Mouse (Mus musculus) E14TG2a.4 (cell line): ENCODE measurements around the gene March8.

Experiments used
- H3K27me3 ChIP-seq: 2 replicates; pipeline ENCODE4 v1.6.1; 2014; ENCODE audit warnings: low read length, control low read depth; ENCODE audit not compliant: insufficient read depth
- H3K36me3 ChIP-seq: 2 replicates; pipeline ENCODE4 v1.6.1; 2014; ENCODE audit warnings: low read length, control low read depth; ENCODE audit not compliant: insufficient read depth
- H3K4me1 ChIP-seq: replicated peaks from 2 replicates; pipeline ENCODE4 v1.6.1; 2014; ENCODE audit warnings: low read depth, low read length, control low read depth
- H3K4me3 ChIP-seq: replicated peaks from 2 replicates; pipeline ENCODE4 v1.5.1; 2014; ENCODE audit warnings: mild to moderate bottlenecking, low read length
- H3K9me3 ChIP-seq: 2 replicates; pipeline ENCODE4 v1.6.1; 2014; ENCODE audit warnings: low read length, control low read depth
- CTCF ChIP-seq: conservative IDR thresholded peaks from 2 replicates; pipeline ENCODE4 v1.5.1; 2014; ENCODE audit warnings: low read length
- NANOG ChIP-seq: IDR thresholded peaks from 2 replicates; pipeline ENCODE4 v1.6.1; 2014; ENCODE audit warnings: borderline replicate concordance, low read length, mixed read lengths
- POU5F1 ChIP-seq: IDR thresholded peaks from 2 replicates; pipeline ENCODE4 v1.6.1; 2014; ENCODE audit warnings: low read length, borderline replicate concordance

Gene March8

DNA sequence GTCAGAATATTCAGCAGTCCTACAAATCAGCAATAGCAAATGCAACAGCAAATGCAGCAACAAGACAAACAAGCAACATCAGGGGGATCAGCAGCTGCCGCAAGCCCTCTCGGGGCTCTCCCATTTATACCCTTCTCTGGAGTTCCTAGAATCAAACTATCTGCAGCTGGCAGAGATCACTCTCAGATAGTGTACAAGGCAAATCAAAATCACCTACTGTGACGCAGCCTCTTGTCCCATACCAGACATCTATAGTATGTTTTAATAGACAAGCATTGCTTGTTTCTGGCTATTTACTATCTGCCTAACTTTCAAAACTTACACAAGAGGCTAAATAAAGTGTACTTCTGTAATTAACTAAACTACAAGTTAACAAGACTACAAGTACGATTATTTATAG lies 24.2 kb downstream of the March8 start:
- TF ChIP-seq NANOG (no peak), POU5F1 (no peak), CTCF (no peak)
- Histone ChIP-seq H3K27me3 (no peaks in the 10 kb centered on the region), H3K4me3 (no peak overlapping the region), H3K9me3 (0 out of 2 replicates have a peak, but pooled peaks cover 2% of the 10 kb centered on the region), H3K4me1 (peaks cover 16% of the 10 kb centered on the region), H3K36me3 (no peaks in the 10 kb centered on the region)

GRCm38 (mm10) chr6:116367971-116368370 lies 30.1 kb downstream of the March8 start:
- H3K4me3 ChIP-seq = no peak overlapping the region
- H3K36me3 ChIP-seq = no peaks in the 10 kb centered on the region
- no peaks in the 10 kb centered on the region for H3K27me3 ChIP-seq
- no peaks in the 10 kb centered on the region; the same call in 1 of the 2 replicates for H3K4me1 ChIP-seq
- H3K9me3 ChIP-seq = no peaks in the 10 kb centered on the region
- TF ChIP-seq POU5F1 (no peak), CTCF (no peak)

DNA sequence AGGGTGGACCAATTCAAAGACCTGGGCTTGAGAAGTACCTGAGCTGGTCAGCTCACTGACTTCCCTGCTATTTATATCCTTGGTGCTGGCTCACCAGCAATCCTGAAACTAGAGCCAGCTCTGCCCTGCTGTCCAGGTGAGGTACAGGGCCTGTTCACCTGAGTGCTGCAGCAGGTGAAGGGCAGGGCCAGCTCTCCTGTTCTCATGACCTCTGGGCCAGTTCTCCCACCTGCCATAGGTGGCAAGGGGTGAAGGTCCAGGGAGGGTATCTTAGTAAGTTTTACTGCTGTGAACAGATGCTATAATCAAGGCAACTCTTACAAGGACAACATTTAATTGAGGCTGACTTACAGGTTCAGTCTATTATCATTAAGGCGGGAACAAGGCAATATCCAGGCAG lies 32.0 kb downstream of the March8 start:
- H3K36me3 ChIP-seq = no peaks in the 10 kb centered on the region
- no peaks in the 10 kb centered on the region for H3K9me3 ChIP-seq
- no peak overlapping the region for H3K4me3 ChIP-seq
- no peak for TF ChIP-seq CTCF
- TF ChIP-seq NANOG = no peak
- no peak for TF ChIP-seq POU5F1
- H3K27me3 ChIP-seq = no peaks in the 10 kb centered on the region
- no peaks in the 10 kb centered on the region; the same call in 1 of the 2 replicates for H3K4me1 ChIP-seq

GRCm38 (mm10) chr6:116370216-116370976 lies 32.6 kb downstream of the March8 start:
- TF ChIP-seq NANOG (no peak), CTCF (no peak), POU5F1 (no peak)
- Histone ChIP-seq H3K4me1 (no peaks in the 10 kb centered on the region; the same call in 1 of the 2 replicates), H3K36me3 (no peaks in the 10 kb centered on the region), H3K4me3 (no peak overlapping the region), H3K27me3 (no peaks in the 10 kb centered on the region), H3K9me3 (no peaks in the 10 kb centered on the region)

DNA sequence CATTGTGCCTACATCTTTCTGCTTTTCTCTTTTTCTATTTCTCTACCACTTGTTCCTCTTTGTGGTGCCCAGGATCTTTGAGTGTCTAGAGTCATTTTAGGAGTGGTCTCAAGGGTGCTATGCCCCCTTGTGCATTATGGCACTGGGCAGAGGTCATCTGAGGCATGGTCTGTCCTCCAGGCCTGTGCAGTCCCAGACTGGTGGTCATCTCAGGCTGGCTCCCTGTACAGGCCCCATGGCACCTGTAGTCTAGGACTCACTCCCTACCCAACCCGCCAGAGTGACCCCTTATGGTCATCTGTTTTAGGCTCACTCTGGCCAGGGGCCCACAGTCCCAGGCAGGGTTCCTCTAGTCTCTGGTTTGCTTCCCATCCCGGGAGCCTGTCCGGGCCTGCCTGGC lies 33.7 kb downstream of the March8 start:
- H3K36me3 ChIP-seq = 0 out of 2 replicates have a peak, but pooled peaks cover under 1% of the 10 kb centered on the region
- TF ChIP-seq NANOG (no peak), POU5F1 (no peak), CTCF (no peak)
- no peaks in the 10 kb centered on the region for H3K27me3 ChIP-seq
- H3K4me3 ChIP-seq = no peak overlapping the region
- no peaks in the 10 kb centered on the region; the same call in 1 of the 2 replicates for H3K4me1 ChIP-seq
- H3K9me3 ChIP-seq = no peaks in the 10 kb centered on the region

- no peaks in the 10 kb centered on the region for H3K9me3 ChIP-seq
- no peak for TF ChIP-seq NANOG
- no peak for TF ChIP-seq CTCF
- TF ChIP-seq POU5F1 = no peak
- 0 out of 2 replicates have a peak, but pooled peaks cover 4% of the 10 kb centered on the region for H3K36me3 ChIP-seq
- H3K4me3 ChIP-seq = no peak overlapping the region
- H3K27me3 ChIP-seq = no peaks in the 10 kb centered on the region
- no peaks in the 10 kb centered on the region; the same call in 1 of the 2 replicates for H3K4me1 ChIP-seq
Observed at GRCm38 (mm10) chr6:116374136-116374535, 36.3 kb downstream of the March8 start.

- TF ChIP-seq POU5F1 (no peak), CTCF (no peak), NANOG (no peak)
- Histone ChIP-seq H3K4me3 (no peak overlapping the region), H3K27me3 (no peaks in the 10 kb centered on the region), H3K9me3 (no peaks in the 10 kb centered on the region), H3K4me1 (no peaks in the 10 kb centered on the region; the same call in 1 of the 2 replicates), H3K36me3 (peaks cover 8% of the 10 kb centered on the region; the same call in 1 of the 2 replicates)
Observed at GRCm38 (mm10) chr6:116374618-116375017, 36.8 kb downstream of the March8 start.

DNA sequence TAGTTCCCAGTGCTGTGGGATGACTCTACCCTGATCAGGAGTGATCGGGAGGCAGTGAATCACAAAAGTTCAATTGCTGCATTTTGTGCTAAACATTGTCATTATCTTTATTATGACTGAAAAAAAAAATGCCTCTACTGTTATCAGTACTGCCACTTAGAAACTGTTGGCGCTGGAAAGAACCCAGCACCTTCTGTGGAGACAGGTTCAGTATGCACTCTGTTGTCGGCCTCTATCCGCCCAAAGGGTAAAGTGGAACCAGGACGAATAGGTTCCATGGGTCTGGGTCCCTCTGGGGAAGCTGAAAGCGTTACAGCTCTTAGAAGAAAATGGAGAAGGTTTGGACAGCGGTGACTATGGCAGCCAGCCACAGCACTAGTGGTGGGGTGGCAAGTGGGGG lies 41.1 kb downstream of the March8 start:
- Histone ChIP-seq H3K9me3 (no peaks in the 10 kb centered on the region), H3K4me1 (no peaks in the 10 kb centered on the region), H3K27me3 (no peaks in the 10 kb centered on the region), H3K36me3 (peaks cover 8% of the 10 kb centered on the region; the same call in 1 of the 2 replicates), H3K4me3 (no peak overlapping the region)
- TF ChIP-seq NANOG = no peak
- TF ChIP-seq CTCF = no peak
